Mouse (Mus musculus): ENCODE results near the gene Cwc25. TPM values are rescaled to one million over a fixed set of nuclear protein-coding genes. Genes with fewer than 3 reads are reported as not detected.
A peak's percentile ranks its signal among the peaks of the same experiment; 100 is the strongest.
"Not testable (repeated sequence)": the region's sequence is repeated elsewhere in the genome, so short reads cannot be mapped to it uniquely, and the experiment has no call there.

The Cwc25 gene
- total RNA-seq, 2 experiments from 2014 or later, result 18.7 to 20.2 TPM

DNA sequence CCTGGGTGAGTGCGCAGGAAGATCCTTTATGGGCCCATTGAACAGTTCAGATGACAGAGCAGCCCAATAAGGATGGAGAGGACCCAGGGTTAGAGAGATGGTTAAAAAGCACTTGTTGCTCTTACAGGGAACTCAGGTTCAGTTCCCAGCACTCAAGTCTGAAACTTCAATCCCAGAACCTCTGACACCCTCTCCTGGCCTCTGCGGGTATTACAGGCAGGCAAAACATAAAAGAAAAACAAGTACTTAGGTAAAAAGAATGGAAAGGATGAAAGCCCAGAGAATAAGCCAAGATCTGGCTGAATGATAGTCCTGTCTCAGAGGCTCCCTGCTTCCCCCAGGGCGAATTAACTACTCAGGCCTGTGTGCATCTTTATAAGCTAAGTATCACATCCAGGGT is 27.2 kb downstream of the Cwc25 start:
- no peak for DNase-seq (ENCODE audit: low spot score in 2 of 2)
- intact Hi-C loops (cut with DNase I), result no loop called here

DNA sequence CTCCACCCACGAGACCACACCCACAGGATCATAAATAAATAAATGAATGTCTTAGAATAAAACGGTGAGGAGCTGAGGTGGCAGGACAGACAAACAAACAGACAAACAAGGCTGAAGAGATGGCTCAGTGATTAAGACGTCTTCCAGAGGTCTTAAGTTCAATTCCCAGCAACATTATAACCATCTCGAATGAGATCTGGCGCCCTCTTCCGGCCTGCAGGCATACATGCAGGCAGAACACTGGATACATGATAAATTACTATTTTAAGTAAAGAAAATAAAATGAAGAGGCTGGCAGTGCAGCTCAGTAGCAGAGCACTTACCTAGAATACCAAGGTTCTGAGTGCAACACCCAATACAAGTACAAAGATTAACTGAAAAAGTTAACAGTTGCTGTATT is 27.7 kb downstream of the Cwc25 start:
- intact Hi-C loops (cut with DNase I), result no loop called here
- DNase-seq (ENCODE audit: low spot score in 2 of 2), result no peak

- DNase-seq (ENCODE audit: low spot score in 2 of 2), result no peak
- intact Hi-C loops (cut with DNase I), result no loop called here
These were observed 28.8 kb downstream of the Cwc25 start for GRCm38 (mm10) chr11:97737600-97737999.

- intact Hi-C loops (cut with DNase I), result no loop called here
- no peak for DNase-seq (ENCODE audit: low spot score in 2 of 2)
These were observed 29.7 kb downstream of the Cwc25 start for GRCm38 (mm10) chr11:97736645-97737044.

DNA sequence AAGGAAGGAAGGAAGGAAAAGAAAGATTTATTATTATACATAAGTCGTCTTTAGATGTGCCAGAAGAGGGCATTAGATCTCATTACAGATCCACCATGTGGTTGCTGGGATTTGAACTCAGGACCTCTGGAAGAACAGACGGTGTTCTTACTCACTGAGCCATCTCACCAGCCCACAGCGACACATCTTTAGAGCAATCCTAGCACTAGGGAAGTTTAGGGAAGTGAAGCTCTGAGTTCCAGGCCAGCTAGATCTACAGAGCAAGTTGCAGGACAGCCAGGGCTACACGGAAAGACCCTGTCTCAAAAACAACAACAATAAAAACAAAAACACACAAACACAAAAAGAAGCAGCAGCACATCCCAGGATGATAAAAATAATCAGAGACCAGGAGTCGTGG is 31.5 kb downstream of the Cwc25 start:
- DNase-seq (ENCODE audit: low spot score in 2 of 2); intact Hi-C loops (cut with DNase I): not testable (repeated sequence)

GRCm38 (mm10) chr11:97733689-97734088 is 32.7 kb downstream of the Cwc25 start:
- intact Hi-C loops (cut with DNase I), result no loop called here
- DNase-seq (ENCODE audit: low spot score in 2 of 2), result no peak

DNA sequence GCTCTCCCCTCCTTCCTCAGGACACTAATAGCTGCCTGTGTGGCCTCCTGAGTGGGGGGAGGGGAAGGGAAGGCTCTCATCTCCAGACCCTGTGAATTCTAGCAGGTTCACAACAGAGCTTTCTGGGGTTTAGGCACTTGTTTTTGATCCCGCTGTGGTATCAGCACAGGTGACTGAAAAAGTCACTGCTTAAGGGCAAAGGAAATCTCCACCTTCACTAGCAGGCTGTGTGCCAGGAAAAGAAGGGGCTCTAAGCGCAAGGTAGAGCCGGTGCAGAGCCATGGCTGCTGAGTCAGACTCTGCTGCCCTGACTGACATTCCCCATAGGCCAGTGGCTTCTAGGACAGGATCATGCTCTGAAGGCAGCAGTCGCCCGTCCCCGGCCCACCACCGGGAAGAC is 37.6 kb downstream of the Cwc25 start:
- no peak for DNase-seq (ENCODE audit: low spot score in 2 of 2)
- intact Hi-C loops (cut with DNase I), result no loop called here

DNA sequence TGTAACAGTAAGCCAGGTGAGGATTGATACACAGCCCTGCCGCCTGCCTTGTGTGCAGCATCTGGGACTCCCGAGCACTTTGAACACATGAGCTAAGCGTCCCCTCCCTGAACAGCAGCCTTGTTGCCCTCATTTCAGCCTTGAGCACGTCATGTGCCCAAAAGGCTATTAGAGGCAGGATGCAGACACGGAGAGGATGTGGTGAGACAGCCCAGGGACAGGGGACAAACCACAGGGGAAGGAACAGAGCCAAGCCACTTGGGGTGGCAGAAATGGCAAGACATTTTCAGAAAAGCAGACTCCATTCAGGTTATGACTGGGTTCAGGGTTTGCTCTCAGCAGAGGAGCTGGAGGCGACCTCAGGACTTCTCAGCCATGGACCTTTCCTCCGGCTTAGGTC is 38.0 kb downstream of the Cwc25 start:
- intact Hi-C loops (cut with DNase I), result no loop called here
- no peak for DNase-seq (ENCODE audit: low spot score in 2 of 2)

DNA sequence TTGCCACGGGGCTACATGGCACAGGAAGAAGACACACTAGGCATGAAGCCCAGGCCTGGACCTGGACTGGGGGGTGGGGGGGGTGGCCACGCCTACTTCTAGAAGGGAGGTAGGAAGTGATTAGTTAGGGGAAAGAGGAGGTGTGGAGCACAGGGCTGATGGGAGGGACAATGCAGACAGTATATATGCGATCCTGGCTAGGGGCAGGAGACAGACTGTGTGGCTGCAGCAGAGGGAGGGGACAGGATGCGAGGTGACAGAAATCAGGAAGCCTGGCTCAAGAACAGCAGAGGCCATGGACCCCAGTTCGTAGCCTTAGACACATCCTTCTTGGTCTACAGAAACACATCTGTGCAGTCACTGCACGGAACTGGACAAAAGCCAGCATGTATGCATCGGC is 42.6 kb downstream of the Cwc25 start:
- DNase-seq (ENCODE audit: low spot score in 2 of 2), result no peak
- intact Hi-C loops (cut with DNase I), result no loop called here

GRCm38 (mm10) chr11:97721338-97721737 is 45.0 kb downstream of the Cwc25 start:
- intact Hi-C loops (cut with DNase I), result no loop called here
- DNase-seq (ENCODE audit: low spot score in 2 of 2), result no peak

DNA sequence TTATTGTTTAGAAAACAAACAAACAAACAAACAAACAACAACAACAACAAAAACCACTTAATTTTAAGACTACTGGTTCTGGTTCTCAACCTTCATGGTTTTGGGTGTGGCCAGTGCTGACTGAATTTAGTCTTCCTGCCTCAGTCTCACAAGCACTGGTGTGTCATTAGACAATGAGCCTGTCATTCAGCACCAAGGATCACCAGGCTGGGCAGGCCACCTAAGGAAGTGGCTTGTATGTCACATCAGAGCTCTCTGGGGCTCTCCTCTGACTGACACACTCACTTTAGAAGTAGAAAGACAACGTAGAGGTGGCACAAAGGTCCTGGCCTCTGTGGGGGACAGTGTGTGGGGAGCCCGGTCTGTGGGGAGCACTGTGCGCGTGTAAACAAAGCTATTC is 47.3 kb downstream of the Cwc25 start:
- intact Hi-C loops (cut with DNase I), result no loop called here
- DNase-seq (ENCODE audit: low spot score in 2 of 2), result no peak

DNA sequence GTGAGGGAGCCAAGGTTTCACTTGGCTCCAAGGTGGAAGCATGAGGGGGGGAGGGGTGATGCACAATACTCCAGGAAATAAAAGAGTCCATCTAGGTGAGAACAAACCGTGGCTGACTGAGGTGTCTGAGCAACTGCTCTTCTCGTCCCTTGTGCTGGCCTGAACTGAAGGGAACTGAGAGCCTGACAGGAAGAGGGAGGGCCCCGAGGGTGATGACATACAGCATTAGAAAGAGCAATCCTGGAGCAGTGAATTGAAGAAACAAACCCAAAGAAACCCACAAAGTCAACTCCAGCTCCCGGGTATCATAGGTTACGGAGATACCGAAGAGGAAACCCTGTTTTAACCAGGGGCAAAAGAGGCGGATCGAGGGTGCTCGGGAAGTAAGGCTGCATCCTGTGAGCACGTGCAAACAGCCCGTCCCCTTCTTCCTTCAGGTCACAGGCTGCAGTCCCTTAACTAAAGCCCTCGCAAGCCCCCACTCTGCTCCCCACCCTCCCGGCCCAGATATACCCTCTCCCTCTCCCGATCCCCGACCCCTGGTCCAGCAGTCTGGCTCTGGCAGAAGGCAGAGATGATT is 48.0 kb downstream of the Cwc25 start:
- intact Hi-C loops (cut with DNase I), result no loop called here

GRCm38 (mm10) chr11:97717369-97718280 is 48.7 kb downstream of the Cwc25 start:
- intact Hi-C loops (cut with DNase I), result no loop called here

More for the DNA sequence above, 48.0 kb downstream of the Cwc25 start:
- no peak for DNase-seq (ENCODE audit: low spot score in 2 of 2)

DNA sequence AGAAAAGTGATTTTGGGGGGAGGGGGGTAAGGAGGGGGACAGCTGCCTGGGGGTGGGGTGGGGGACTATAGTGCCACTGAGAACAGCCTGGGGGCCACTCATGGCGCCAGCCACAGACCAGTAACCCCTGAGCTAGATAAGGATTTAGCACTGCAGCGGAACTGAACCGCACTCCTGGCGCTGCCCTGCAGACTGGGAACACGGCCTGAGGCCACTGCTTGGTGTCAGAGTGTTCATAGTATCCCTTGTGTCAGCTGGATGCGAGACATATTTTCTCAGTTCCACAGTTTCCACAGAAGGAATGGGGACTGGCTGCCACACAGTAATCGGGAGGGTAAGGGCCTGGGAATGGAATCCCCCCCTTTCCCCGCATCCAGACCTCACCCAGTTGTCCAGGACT is 50.3 kb downstream of the Cwc25 start:
- intact Hi-C loops (cut with DNase I), result no loop called here
- DNase-seq (ENCODE audit: low spot score in 2 of 2), result no peak

More at GRCm38 (mm10) chr11:97717369-97718280, 48.7 kb downstream of the Cwc25 start:
- DNase-seq (ENCODE audit: low spot score in 2 of 2), result no peak

DNA sequence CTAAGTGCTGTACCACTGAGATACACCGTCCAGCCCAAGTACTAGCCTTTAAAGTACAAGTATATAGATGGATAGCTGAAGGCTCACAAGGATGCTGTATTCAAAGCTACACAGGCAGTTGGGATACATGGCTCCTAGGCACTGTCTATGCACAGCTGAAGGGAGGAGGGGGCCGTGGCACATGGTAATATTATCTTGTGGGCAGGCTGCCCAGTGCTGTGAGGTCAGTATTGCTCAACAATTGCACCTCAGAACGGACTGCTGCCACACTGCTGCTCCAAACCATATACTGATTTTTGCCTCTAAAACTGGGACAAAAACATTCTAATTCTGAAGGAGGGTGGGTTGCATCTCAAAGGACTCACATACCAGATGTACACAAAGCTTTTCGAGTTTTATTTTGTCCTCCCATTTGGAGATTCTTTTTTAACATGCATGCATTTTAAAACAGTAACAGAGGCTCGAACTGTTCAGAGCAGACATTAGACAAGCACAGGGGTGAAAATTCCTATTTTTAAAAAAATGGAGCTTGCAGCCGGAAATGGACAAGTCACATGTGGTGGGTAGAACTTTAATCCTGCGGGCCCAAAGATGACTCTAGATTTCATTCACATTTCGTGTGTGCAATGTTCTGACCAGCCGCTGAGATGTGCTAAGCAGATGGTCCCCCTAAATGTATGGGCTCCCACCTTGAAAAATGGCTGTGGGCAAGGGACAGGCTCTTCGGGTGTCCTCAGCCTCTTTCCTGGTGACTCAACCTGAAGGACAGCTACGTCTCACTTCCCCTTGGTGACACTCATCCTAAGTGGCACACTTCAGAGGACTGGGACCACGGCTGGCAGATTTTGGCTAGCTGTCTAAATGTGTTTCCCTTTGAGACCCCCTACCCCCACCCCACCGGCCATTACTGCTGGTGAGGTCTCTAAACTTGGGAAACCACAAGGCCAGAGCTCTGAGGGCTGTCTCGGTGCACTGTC is 51.3 kb downstream of the Cwc25 start:
- intact Hi-C loops (cut with DNase I), result no loop called here
- DNase-seq (ENCODE audit: low spot score in 2 of 2), result peak in 1 of 2 experiments; percentile 79

- intact Hi-C loops (cut with DNase I), result no loop called here
- no peak for DNase-seq (ENCODE audit: low spot score in 2 of 2)
These were observed 52.0 kb downstream of the Cwc25 start for GRCm38 (mm10) chr11:97714356-97714755.

GRCm38 (mm10) chr11:97713896-97714295 is 52.5 kb downstream of the Cwc25 start:
- DNase-seq (ENCODE audit: low spot score in 2 of 2), result peak in 1 of 2 experiments; percentile 47
- intact Hi-C loops (cut with DNase I), result no loop called here

GRCm38 (mm10) chr11:97712286-97712685 is 54.1 kb downstream of the Cwc25 start:
- intact Hi-C loops (cut with DNase I), result no loop called here
- no peak for DNase-seq (ENCODE audit: low spot score in 2 of 2)

GRCm38 (mm10) chr11:97711200-97711900 is 55.0 kb downstream of the Cwc25 start:
- intact Hi-C loops (cut with DNase I), result no loop called here
- DNase-seq (ENCODE audit: low spot score in 2 of 2), result no peak

Data from left cerebral cortex, postnatal 25 days (tissue).